Mouse (Mus musculus): ENCODE measurements around the gene Gfra1. TPM values are rescaled to one million over a fixed set of nuclear protein-coding genes. Genes with fewer than 3 reads are reported as not detected.

Gene Gfra1
- polyA plus RNA-seq, 1 experiment from 2014 or later: 15.2 TPM

- H3K4me1 ChIP-seq: peaks cover 20% of the 10 kb centered on the region
- no peak overlapping the region for H3K4me3 ChIP-seq
- H3K9me3 ChIP-seq (replicated peaks): peaks cover 13% of the 10 kb centered on the region
- no peak overlapping the region for H3K9ac ChIP-seq
- no peaks in the 10 kb centered on the region for H3K36me3 ChIP-seq (ENCODE audit: poor library complexity, severe bottlenecking)
- ATAC-seq: no peak
- no peak overlapping the region for H3K4me2 ChIP-seq
- no peak overlapping the region for H3K27ac ChIP-seq
- WGBS: 53% methylated on average over 12 of the region's 12 CpGs
- H3K27me3 ChIP-seq: no peaks in the 10 kb centered on the region
Measured at GRCm38 (mm10) chr19:58310334-58311315, 145.1 kb downstream of the Gfra1 start.

- no peak for ATAC-seq
- Histone ChIP-seq H3K4me1 (peaks cover 20% of the 10 kb centered on the region), H3K27me3 (no peaks in the 10 kb centered on the region), H3K9ac (no peak overlapping the region), H3K4me3 (no peak overlapping the region), H3K36me3 (ENCODE audit: poor library complexity, severe bottlenecking) (no peaks in the 10 kb centered on the region), H3K27ac (no peak overlapping the region), H3K4me2 (no peak overlapping the region), H3K9me3 (replicated peaks) (peaks cover 11% of the 10 kb centered on the region)
- WGBS: 71% methylated on average over 14 of the region's 14 CpGs
Measured at GRCm38 (mm10) chr19:58309620-58310275, 146.0 kb downstream of the Gfra1 start.

GRCm38 (mm10) chr19:58301105-58301504 lies 154.6 kb downstream of the Gfra1 start:
- H3K9me3 ChIP-seq (replicated peaks): 0 out of 2 replicates have a peak, but pooled peaks cover 5% of the 10 kb centered on the region
- no peaks in the 10 kb centered on the region; the same call in 1 of the 2 replicates for H3K4me1 ChIP-seq
- H3K4me2 ChIP-seq: no peak overlapping the region
- H3K9ac ChIP-seq: no peak overlapping the region
- ATAC-seq: no peak
- H3K27ac ChIP-seq: no peak overlapping the region
- H3K4me3 ChIP-seq: no peak overlapping the region
- WGBS: 84% methylated on average over 7 of the region's 7 CpGs
- H3K27me3 ChIP-seq: peaks cover 18% of the 10 kb centered on the region; the same call in 1 of the 2 replicates
- H3K36me3 ChIP-seq (ENCODE audit: poor library complexity, severe bottlenecking): no peaks in the 10 kb centered on the region

- H3K9ac ChIP-seq: no peak overlapping the region
- 91% methylated on average over 2 of the region's 2 CpGs for WGBS
- 0 out of 2 replicates have a peak, but pooled peaks cover 5% of the 10 kb centered on the region for H3K9me3 ChIP-seq (replicated peaks)
- no peaks in the 10 kb centered on the region for H3K36me3 ChIP-seq (ENCODE audit: poor library complexity, severe bottlenecking)
- H3K4me2 ChIP-seq: no peak overlapping the region
- no peak overlapping the region for H3K4me3 ChIP-seq
- H3K27me3 ChIP-seq: peaks cover 15% of the 10 kb centered on the region; the same call in 1 of the 2 replicates
- no peak for ATAC-seq
- no peaks in the 10 kb centered on the region; the same call in 1 of the 2 replicates for H3K4me1 ChIP-seq
- no peak overlapping the region for H3K27ac ChIP-seq
Measured at GRCm38 (mm10) chr19:58297926-58298325, 157.8 kb downstream of the Gfra1 start.

- Histone ChIP-seq H3K4me3 (no peak overlapping the region), H3K4me2 (no peak overlapping the region), H3K9ac (no peak overlapping the region), H3K27me3 (peaks cover 14% of the 10 kb centered on the region; the same call in 1 of the 2 replicates), H3K4me1 (no peaks in the 10 kb centered on the region; the same call in 1 of the 2 replicates), H3K27ac (no peak overlapping the region), H3K36me3 (ENCODE audit: poor library complexity, severe bottlenecking) (no peaks in the 10 kb centered on the region), H3K9me3 (replicated peaks) (0 out of 2 replicates have a peak, but pooled peaks cover 2% of the 10 kb centered on the region)
- 66% methylated on average over 7 of the region's 7 CpGs for WGBS
- no peak for ATAC-seq
Measured at GRCm38 (mm10) chr19:58296842-58297190, 158.9 kb downstream of the Gfra1 start.

- Histone ChIP-seq H3K4me3 (no peak overlapping the region), H3K9ac (no peak overlapping the region), H3K4me2 (no peak overlapping the region), H3K27me3 (peaks cover 14% of the 10 kb centered on the region; the same call in 1 of the 2 replicates), H3K36me3 (ENCODE audit: poor library complexity, severe bottlenecking) (no peaks in the 10 kb centered on the region), H3K9me3 (replicated peaks) (no peaks in the 10 kb centered on the region), H3K4me1 (no peaks in the 10 kb centered on the region; the same call in 1 of the 2 replicates), H3K27ac (no peak overlapping the region)
- no peak for ATAC-seq
- WGBS: 89% methylated on average over 14 of the region's 14 CpGs
Measured at GRCm38 (mm10) chr19:58295986-58296841, 159.5 kb downstream of the Gfra1 start.

- Histone ChIP-seq H3K36me3 (ENCODE audit: poor library complexity, severe bottlenecking) (no peaks in the 10 kb centered on the region), H3K9me3 (replicated peaks) (no peaks in the 10 kb centered on the region), H3K9ac (no peak overlapping the region), H3K4me3 (no peak overlapping the region), H3K27me3 (no peaks in the 10 kb centered on the region), H3K4me2 (no peak overlapping the region), H3K4me1 (no peaks in the 10 kb centered on the region), H3K27ac (no peak overlapping the region)
- no peak for ATAC-seq
- 93% methylated on average over 6 of the region's 6 CpGs for WGBS
Measured at GRCm38 (mm10) chr19:58288145-58288544, 167.6 kb downstream of the Gfra1 start.

- ATAC-seq: no peak
- Histone ChIP-seq H3K9me3 (replicated peaks) (no peaks in the 10 kb centered on the region), H3K27me3 (no peaks in the 10 kb centered on the region), H3K4me3 (no peak overlapping the region), H3K9ac (no peak overlapping the region), H3K36me3 (ENCODE audit: poor library complexity, severe bottlenecking) (no peaks in the 10 kb centered on the region), H3K27ac (no peak overlapping the region), H3K4me2 (no peak overlapping the region), H3K4me1 (no peaks in the 10 kb centered on the region)
- WGBS: 71% methylated on average over 9 of the region's 9 CpGs
Measured at GRCm38 (mm10) chr19:58275281-58275680, 180.4 kb downstream of the Gfra1 start.

- Histone ChIP-seq H3K4me2 (no peak overlapping the region), H3K27ac (no peak overlapping the region), H3K9ac (no peak overlapping the region), H3K36me3 (ENCODE audit: poor library complexity, severe bottlenecking) (no peaks in the 10 kb centered on the region), H3K27me3 (no peaks in the 10 kb centered on the region), H3K9me3 (replicated peaks) (no peaks in the 10 kb centered on the region), H3K4me3 (no peak overlapping the region), H3K4me1 (no peaks in the 10 kb centered on the region)
- no peak for ATAC-seq
- 78% methylated on average over 8 of the region's 8 CpGs for WGBS
Measured at GRCm38 (mm10) chr19:58271815-58272214, 183.9 kb downstream of the Gfra1 start.

GRCm38 (mm10) chr19:58270778-58271177 lies 184.9 kb downstream of the Gfra1 start:
- Histone ChIP-seq H3K9me3 (replicated peaks) (no peaks in the 10 kb centered on the region), H3K36me3 (ENCODE audit: poor library complexity, severe bottlenecking) (no peaks in the 10 kb centered on the region), H3K27ac (no peak overlapping the region; the same call in 1 of the 2 replicates), H3K4me3 (no peak overlapping the region), H3K4me2 (no peak overlapping the region), H3K4me1 (no peaks in the 10 kb centered on the region), H3K27me3 (peaks cover 2% of the 10 kb centered on the region), H3K9ac (no peak overlapping the region)
- WGBS: 85% methylated on average over 5 of the region's 5 CpGs
- ATAC-seq: no peak

- H3K4me2 ChIP-seq: no peak overlapping the region
- no peaks in the 10 kb centered on the region for H3K9me3 ChIP-seq (replicated peaks)
- no peak overlapping the region for H3K27ac ChIP-seq
- H3K4me1 ChIP-seq: no peaks in the 10 kb centered on the region
- 67% methylated on average over 4 of the region's 4 CpGs for WGBS
- H3K27me3 ChIP-seq: peaks cover 5% of the 10 kb centered on the region
- ATAC-seq: no peak
- H3K36me3 ChIP-seq (ENCODE audit: poor library complexity, severe bottlenecking): no peaks in the 10 kb centered on the region
- no peak overlapping the region for H3K9ac ChIP-seq
- H3K4me3 ChIP-seq: no peak overlapping the region
Measured at GRCm38 (mm10) chr19:58268476-58268875, 187.2 kb downstream of the Gfra1 start.

Data from forebrain, embryonic 13.5 days (tissue).